Mouse (Mus musculus) ovary, adult 18-20 months (tissue): ENCODE measurements around the gene Btrc.
"Not testable (repeated sequence)": the region's sequence is repeated elsewhere in the genome, so short reads cannot be mapped to it uniquely, and the experiment has no call there.

Source experiments
- DNase-seq: peaks from one replicate; pipeline ENCODE4 v3.0.0; 2022; ENCODE audit warnings: low spot score, mixed read lengths

Btrc gene

GRCm38 (mm10) chr19:45430971-45431633 is 67.6 kb downstream of the Btrc start:
- DNase-seq = no peak

GRCm38 (mm10) chr19:45432351-45432750 is 68.8 kb downstream of the Btrc start:
- no peak for DNase-seq

GRCm38 (mm10) chr19:45436019-45436418 is 72.5 kb downstream of the Btrc start:
- DNase-seq = not testable (repeated sequence)

- DNase-seq = no peak
Observed at GRCm38 (mm10) chr19:45437175-45437574, 73.6 kb downstream of the Btrc start.

- DNase-seq = no peak
Observed at GRCm38 (mm10) chr19:45438191-45438590, 74.7 kb downstream of the Btrc start.

- no peak for DNase-seq
Observed at GRCm38 (mm10) chr19:45438928-45439846, 75.7 kb downstream of the Btrc start.

GRCm38 (mm10) chr19:45440554-45441175 is 77.1 kb downstream of the Btrc start:
- no peak for DNase-seq

- no peak for DNase-seq
Observed at GRCm38 (mm10) chr19:45441717-45442116, 78.2 kb downstream of the Btrc start.

- DNase-seq = no peak
Observed at GRCm38 (mm10) chr19:45445253-45445933, 81.9 kb downstream of the Btrc start.

GRCm38 (mm10) chr19:45446631-45447030 is 83.1 kb downstream of the Btrc start:
- DNase-seq = no peak

- DNase-seq = no peak
Observed at GRCm38 (mm10) chr19:45447222-45447621, 83.7 kb downstream of the Btrc start.

- DNase-seq = peak; percentile 45
Observed at GRCm38 (mm10) chr19:45447886-45448285, 84.4 kb downstream of the Btrc start.

- DNase-seq = no peak
Observed at GRCm38 (mm10) chr19:45454391-45454790, 90.9 kb downstream of the Btrc start.

- no peak for DNase-seq
Observed at GRCm38 (mm10) chr19:45456896-45457295, 93.4 kb downstream of the Btrc start.

GRCm38 (mm10) chr19:45458702-45459101 is 95.2 kb downstream of the Btrc start:
- no peak for DNase-seq

GRCm38 (mm10) chr19:45459931-45460665 is 96.6 kb downstream of the Btrc start:
- no peak for DNase-seq

GRCm38 (mm10) chr19:45460749-45461736 is 97.5 kb downstream of the Btrc start:
- DNase-seq = no peak

- DNase-seq = no peak
Observed at GRCm38 (mm10) chr19:45469760-45470159, 106.2 kb downstream of the Btrc start.

- DNase-seq = no peak
Observed at GRCm38 (mm10) chr19:45472691-45473520, 109.4 kb downstream of the Btrc start.
